ENCODE assay signal across 7 mouse cellular contexts in the genomic region with DNA sequence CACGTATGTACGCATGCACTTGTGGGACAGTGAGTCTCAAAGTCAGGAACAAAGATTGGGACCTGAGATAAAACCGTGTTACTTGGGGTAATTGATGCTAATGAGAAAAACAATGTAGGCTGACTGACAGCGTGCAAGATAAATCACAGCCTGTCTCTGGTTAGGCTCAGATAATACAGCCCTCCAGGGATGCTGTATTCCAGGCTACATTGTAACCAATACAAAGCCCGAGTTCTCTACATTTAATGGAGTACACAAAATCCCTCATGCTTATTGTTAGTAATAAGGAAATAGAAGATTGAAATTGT. TPM values are rescaled to one million over a fixed set of nuclear protein-coding genes. Genes with fewer than 3 reads are reported as not detected.
DNase-seq lines count a peak whose midpoint lies in the region; ATAC-seq lines count a peak whose summit lies in the region.

No protein-coding gene starts in this region.

- no peaks in the 10 kb centered on the region for H3K27me3 ChIP-seq in neural tube, embryonic 11.5 days (ENCODE audit: control insufficient read depth, insufficient read depth, low read length)
- H3K27me3 ChIP-seq in forebrain, embryonic 15.5 days: no peaks in the 10 kb centered on the region
- H3K27me3 ChIP-seq in liver, embryonic 12.5 days (replicated peaks): peaks cover 8% of the 10 kb centered on the region; the same call in 1 of the 2 replicates

- H3K27ac ChIP-seq in neural tube, embryonic 11.5 days (ENCODE audit: low read depth, low read length): no peak overlapping the region
- no peak overlapping the region for H3K27ac ChIP-seq in forebrain, embryonic 15.5 days (replicated peaks)
- no peak overlapping the region for H3K27ac ChIP-seq in liver, embryonic 12.5 days

- H3K9ac ChIP-seq in neural tube, embryonic 11.5 days (ENCODE audit: low read length): peak overlapping the region; percentile 90; the same call in 1 of the 2 replicates
- H3K9ac ChIP-seq in forebrain, embryonic 15.5 days (replicated peaks): no peak overlapping the region
- no peak overlapping the region for H3K9ac ChIP-seq in liver, embryonic 12.5 days

- 44% methylated on average over 5 of the region's 5 CpGs for WGBS in neural tube, embryonic 11.5 days
- 33% methylated on average over 5 of the region's 5 CpGs for WGBS in forebrain, embryonic 15.5 days
- 52% methylated on average over 5 of the region's 5 CpGs for WGBS in liver, embryonic 12.5 days (ENCODE audit: insufficient replicate concordance)

- H3K4me1 ChIP-seq in neural tube, embryonic 11.5 days (ENCODE audit: control insufficient read depth, insufficient read depth, low read length): peaks cover 6% of the 10 kb centered on the region; the same call in 1 of the 2 replicates
- H3K4me1 ChIP-seq in forebrain, embryonic 15.5 days: peaks cover 13% of the 10 kb centered on the region
- peaks cover 18% of the 10 kb centered on the region for H3K4me1 ChIP-seq in liver, embryonic 12.5 days

- peak overlapping the region; percentile 91 for H3K4me2 ChIP-seq in neural tube, embryonic 11.5 days (ENCODE audit: low read depth)
- peak overlapping the region; percentile 82 for H3K4me2 ChIP-seq in forebrain, embryonic 15.5 days (replicated peaks)
- H3K4me2 ChIP-seq in liver, embryonic 12.5 days: peak overlapping the region; percentile 99

- no peaks in the 10 kb centered on the region for H3K9me3 ChIP-seq in neural tube, embryonic 11.5 days (ENCODE audit: control insufficient read depth, low read length)
- no peaks in the 10 kb centered on the region for H3K9me3 ChIP-seq in forebrain, embryonic 15.5 days
- H3K9me3 ChIP-seq in liver, embryonic 12.5 days (replicated peaks): no peaks in the 10 kb centered on the region

- DNase-seq in neural tube, embryonic 11.5 days (ENCODE audit: low spot score): no peak
- DNase-seq in neural tube, embryonic 10.5 days (ENCODE audit: extremely low spot score, low spot score): no peak
- DNase-seq in testis, postnatal 14 days (ENCODE audit: low spot score): peak; percentile 24
- no peak for DNase-seq in urinary bladder, postnatal 25 days (ENCODE audit: low spot score)

- peak overlapping the region; percentile 79 for H3K4me3 ChIP-seq in neural tube, embryonic 11.5 days (ENCODE audit: low read depth, low read length)
- peak overlapping the region; percentile 92 for H3K4me3 ChIP-seq in forebrain, embryonic 15.5 days
- H3K4me3 ChIP-seq in liver, embryonic 12.5 days: peak overlapping the region; percentile 80

- H3K36me3 ChIP-seq in neural tube, embryonic 11.5 days (ENCODE audit: control insufficient read depth, insufficient read depth, low read length): no peaks in the 10 kb centered on the region
- no peaks in the 10 kb centered on the region for H3K36me3 ChIP-seq in forebrain, embryonic 15.5 days
- no peaks in the 10 kb centered on the region for H3K36me3 ChIP-seq in liver, embryonic 12.5 days

- ATAC-seq in neural tube, embryonic 11.5 days (ENCODE audit: insufficient read depth, low FRiP score, low TSS enrichment): no peak
- no peak for ATAC-seq in forebrain, embryonic 15.5 days (replicated peaks)
- ATAC-seq in liver, embryonic 12.5 days: no peak
- ATAC-seq in frontal cortex, adult (ENCODE audit: low TSS enrichment): no peak

RNA-seq across cellular contexts. Expression of gene Mrtfb, which starts 1.2 kb away (rescaled TPM):
- polyA plus RNA-seq in neural tube, embryonic 11.5 days (2014; fragmentation: Nextera tagmentation; extraction: Ambion mirVana): 22.0 and 22.6 TPM in 2 replicates
- polyA plus RNA-seq in forebrain, embryonic 15.5 days (2015; fragmentation: Nextera tagmentation; extraction: Ambion mirVana): 12.2 and 13.3 TPM in 2 replicates
- polyA plus RNA-seq in liver, embryonic 12.5 days (2016; fragmentation: Nextera tagmentation; extraction: Ambion mirVana): 5.5 and 5.7 TPM in 2 replicates
